Mouse (Mus musculus) lung, embryonic 15.5 days (tissue): Measurements from ENCODE around the gene Lemd2. TPM values are rescaled to one million over a fixed set of nuclear protein-coding genes. Genes with fewer than 3 reads are reported as not detected.
"Not testable (repeated sequence)": the region's sequence is repeated elsewhere in the genome, so short reads cannot be mapped to it uniquely, and the experiment has no call there.

Experiments
- ATAC-seq: fragments of 200-750 bp; cut with Nextera tagmentation; 2 replicates; pipeline ENCODE4 v1.8.0; 2017; ENCODE audit warnings: moderate number of reproducible peaks, borderline replicate concordance; ENCODE audit not compliant: low FRiP score, low TSS enrichment; ENCODE audit errors: extremely low read depth
- H3K27ac ChIP-seq: fragments of 300-500 bp; sonication (generic); 2 replicates; pipeline ENCODE4 v1.5.1; 2015; ENCODE audit warnings: moderate library complexity, mild to moderate bottlenecking, inconsistent platforms
- H3K27me3 ChIP-seq: fragments of 300-500 bp; sonication (generic); 2 replicates; pipeline ENCODE4 v1.6.1; 2015; ENCODE audit warnings: inconsistent platforms
- H3K36me3 ChIP-seq: fragments of 300-500 bp; sonication (generic); 2 replicates; pipeline ENCODE4 v1.6.1; 2015; ENCODE audit warnings: inconsistent platforms
- H3K4me1 ChIP-seq: fragments of 300-500 bp; sonication (generic); 2 replicates; pipeline ENCODE4 v1.6.1; 2015; ENCODE audit warnings: inconsistent platforms
- H3K4me2 ChIP-seq: fragments of 300-500 bp; sonication (generic); 2 replicates; pipeline ENCODE4 v1.6.1; 2015; ENCODE audit warnings: inconsistent platforms, mild to moderate bottlenecking, moderate library complexity
- H3K4me3 ChIP-seq: fragments of 300-500 bp; sonication (generic); 2 replicates; pipeline ENCODE4 v1.5.1; 2015; ENCODE audit warnings: mild to moderate bottlenecking, inconsistent platforms
- H3K9ac ChIP-seq: fragments of 300-500 bp; sonication (generic); 2 replicates; pipeline ENCODE4 v1.6.1; 2015; ENCODE audit warnings: inconsistent platforms
- H3K9me3 ChIP-seq: fragments of 300-500 bp; sonication (generic); 2 replicates; pipeline ENCODE4 v1.6.1; 2016; ENCODE audit warnings: inconsistent platforms
- WGBS: fragments of 180-500 bp; shearing (Covaris S2); methylation state at CpG from one replicate; pipeline ENCODE4 v1.1.7; 2015; 5-methylcytosine and 5-hydroxymethylcytosine counted together
- polyA plus RNA-seq: library from polyadenylated mRNA; unstranded; fragments of >200 nt; fragmentation: Nextera tagmentation; extraction: Ambion mirVana; gene quantifications from 2 replicates; pipeline ENCODE4 v1.2.1, GENCODE M21; 2015

The Lemd2 gene
- polyA plus RNA-seq, 1 experiment from 2014 or later, result 17.2 TPM

DNA sequence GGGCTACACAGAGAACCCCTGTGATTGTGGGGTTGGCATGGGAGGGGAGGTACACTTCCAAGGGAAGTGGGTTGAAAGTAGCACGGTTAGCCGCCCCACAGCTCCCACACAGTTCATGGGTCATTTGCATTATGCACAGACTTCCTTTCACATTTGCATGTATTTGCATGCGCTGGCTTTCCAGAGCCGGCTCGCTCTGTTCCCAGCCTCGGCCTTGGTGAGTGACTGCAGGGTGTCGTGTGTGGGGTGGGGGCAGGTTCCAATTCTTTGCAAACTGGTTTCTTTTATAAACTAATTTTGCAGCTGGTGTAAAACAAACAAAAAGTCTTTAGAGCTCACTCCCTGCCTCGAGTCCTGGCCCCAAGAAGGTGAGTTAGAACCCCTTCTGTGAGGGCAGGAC is 34.4 kb upstream of the Lemd2 start:
- WGBS, result 37% methylated on average over 8 of the region's 8 CpGs
- ATAC-seq, result no peak

DNA sequence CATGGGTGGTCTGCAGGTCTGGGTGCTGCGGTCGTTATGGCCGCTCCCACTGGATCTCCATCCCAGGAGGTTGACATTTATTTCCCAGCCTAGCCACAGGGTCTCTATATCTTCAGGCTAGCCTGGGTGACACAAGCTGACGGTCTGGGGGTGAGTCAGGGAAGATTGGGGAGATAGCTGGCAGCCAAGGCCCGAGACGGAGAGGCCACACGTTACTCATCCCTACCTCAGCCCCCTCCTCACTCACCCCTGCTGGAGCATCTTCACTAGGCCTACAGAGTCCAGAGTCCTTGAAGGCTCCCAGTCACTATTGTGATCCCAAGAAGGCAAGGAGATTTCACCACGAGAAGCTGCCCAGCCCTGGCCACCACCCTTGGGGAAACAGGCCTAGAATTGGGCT is 33.5 kb upstream of the Lemd2 start:
- no peaks in the 10 kb centered on the region for H3K36me3 ChIP-seq
- H3K27me3 ChIP-seq, result no peaks in the 10 kb centered on the region
- no peak overlapping the region for H3K4me3 ChIP-seq
- ATAC-seq, result no peak
- H3K9ac ChIP-seq, result no peak overlapping the region
- H3K4me1 ChIP-seq, result peaks cover 27% of the 10 kb centered on the region
- no peaks in the 10 kb centered on the region for H3K9me3 ChIP-seq
- WGBS, result 68% methylated on average over 8 of the region's 8 CpGs
- H3K4me2 ChIP-seq, result no peak overlapping the region
- H3K27ac ChIP-seq, result no peak overlapping the region

More for the DNA sequence above, 34.4 kb upstream of the Lemd2 start:
- H3K9me3 ChIP-seq, result no peaks in the 10 kb centered on the region
- no peaks in the 10 kb centered on the region for H3K27me3 ChIP-seq
- no peak overlapping the region for H3K4me2 ChIP-seq
- no peak overlapping the region for H3K9ac ChIP-seq
- no peaks in the 10 kb centered on the region for H3K36me3 ChIP-seq
- H3K4me1 ChIP-seq, result peaks cover 27% of the 10 kb centered on the region
- H3K4me3 ChIP-seq, result no peak overlapping the region
- no peak overlapping the region for H3K27ac ChIP-seq

DNA sequence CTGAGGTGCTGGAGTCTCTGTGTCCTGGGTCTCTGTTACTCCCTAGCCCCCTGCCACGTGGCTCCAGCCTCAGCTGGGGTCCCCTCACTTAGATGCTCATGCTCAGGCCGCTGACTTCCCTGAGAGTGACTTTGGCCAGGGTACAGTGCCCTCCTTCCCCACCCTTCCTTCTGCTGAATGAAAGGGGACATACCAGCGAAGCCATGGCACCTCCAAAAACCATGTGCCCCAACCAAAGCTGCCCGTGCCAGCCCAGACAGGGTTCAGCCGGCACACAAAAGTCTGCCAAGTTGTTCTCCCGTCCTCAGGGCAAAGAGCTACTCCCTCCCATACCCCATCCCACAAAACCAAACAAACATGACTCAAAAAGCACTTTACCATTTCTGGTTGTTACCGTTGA is 29.0 kb upstream of the Lemd2 start:
- no peak overlapping the region for H3K4me3 ChIP-seq
- 65% methylated on average over 7 of the region's 7 CpGs for WGBS
- H3K27me3 ChIP-seq, result no peaks in the 10 kb centered on the region; the same call in 1 of the 2 replicates
- no peak overlapping the region for H3K4me2 ChIP-seq
- no peak overlapping the region for H3K27ac ChIP-seq
- H3K4me1 ChIP-seq, result no peaks in the 10 kb centered on the region
- ATAC-seq, result no peak
- no peaks in the 10 kb centered on the region for H3K36me3 ChIP-seq
- no peak overlapping the region for H3K9ac ChIP-seq
- H3K9me3 ChIP-seq, result no peaks in the 10 kb centered on the region

DNA sequence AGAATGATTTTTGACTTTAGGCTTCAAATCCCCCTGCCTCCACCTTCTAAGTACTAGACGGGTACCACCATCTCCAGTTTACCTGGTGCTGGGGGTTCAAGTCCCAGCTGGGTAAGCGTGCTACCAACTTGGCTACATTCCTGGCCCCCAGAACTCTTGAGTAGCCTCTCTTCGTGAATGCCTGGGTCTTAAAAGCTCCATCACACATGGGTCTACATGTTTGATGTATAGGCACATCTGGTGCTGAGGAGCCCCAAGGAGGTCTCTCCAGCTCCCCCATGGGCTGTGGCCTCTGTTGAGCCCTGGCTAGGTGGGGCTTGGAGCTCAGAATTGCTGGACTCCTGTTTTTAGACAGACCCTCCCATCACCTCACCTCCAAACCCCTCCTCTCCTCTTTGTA is 27.9 kb upstream of the Lemd2 start:
- no peak for ATAC-seq
- no peaks in the 10 kb centered on the region; the same call in 1 of the 2 replicates for H3K27me3 ChIP-seq

DNA sequence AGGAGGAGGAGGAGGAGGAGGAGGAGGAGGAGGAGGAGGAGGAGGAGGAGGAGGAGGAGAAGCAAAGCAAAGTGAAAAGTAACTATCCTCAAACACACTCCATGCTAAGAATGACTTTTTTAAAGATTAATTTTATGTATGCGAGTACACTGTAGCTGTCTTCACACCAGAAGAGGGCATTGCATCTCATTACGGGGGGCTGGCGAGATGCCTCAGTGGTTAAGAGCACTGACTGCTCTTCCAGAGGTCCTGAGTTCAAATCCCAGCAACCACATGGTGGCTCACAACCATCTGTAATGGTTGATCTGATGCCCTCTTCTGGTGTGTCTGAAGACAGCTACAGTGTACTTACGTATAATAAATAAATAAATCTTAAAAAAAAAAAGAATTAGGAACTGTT is 27.3 kb upstream of the Lemd2 start:
- H3K27me3 ChIP-seq, H3K4me2 ChIP-seq, ATAC-seq, H3K36me3 ChIP-seq, H3K9me3 ChIP-seq, H3K27ac ChIP-seq, H3K4me3 ChIP-seq, H3K4me1 ChIP-seq, H3K9ac ChIP-seq: not testable (repeated sequence)
- WGBS, result 82% methylated on average over 4 of the region's 4 CpGs

More for the DNA sequence above, 27.9 kb upstream of the Lemd2 start:
- Histone ChIP-seq H3K4me3 (no peak overlapping the region), H3K4me2 (no peak overlapping the region), H3K27ac (no peak overlapping the region), H3K36me3 (no peaks in the 10 kb centered on the region), H3K4me1 (no peaks in the 10 kb centered on the region), H3K9ac (no peak overlapping the region), H3K9me3 (no peaks in the 10 kb centered on the region)
- WGBS, result 71% methylated on average over 3 of the region's 3 CpGs

DNA sequence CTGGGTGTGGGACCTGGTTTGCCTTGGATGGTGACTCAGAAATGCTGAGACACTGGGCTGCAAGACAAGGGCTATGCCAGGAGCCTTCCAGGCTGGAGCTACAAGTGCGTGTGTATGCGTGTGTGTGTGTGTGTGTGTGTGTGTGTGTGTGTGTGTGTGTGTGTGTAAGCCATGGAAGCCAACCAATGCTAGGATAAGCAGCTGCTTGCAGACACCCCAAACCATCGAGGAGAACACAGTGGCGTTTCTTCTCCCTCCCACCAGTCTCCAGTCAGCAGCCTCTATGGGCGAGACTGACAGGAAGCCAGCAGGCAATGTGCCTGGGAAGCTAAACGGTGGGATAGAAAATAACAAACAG is 26.9 kb upstream of the Lemd2 start:
- no peaks in the 10 kb centered on the region; the same call in 1 of the 2 replicates for H3K27me3 ChIP-seq
- no peaks in the 10 kb centered on the region for H3K36me3 ChIP-seq
- H3K4me2 ChIP-seq, result no peak overlapping the region
- H3K4me3 ChIP-seq, result no peak overlapping the region
- H3K4me1 ChIP-seq, result no peaks in the 10 kb centered on the region
- H3K9me3 ChIP-seq, result no peaks in the 10 kb centered on the region
- no peak overlapping the region for H3K27ac ChIP-seq
- 62% methylated on average over 6 of the region's 6 CpGs for WGBS
- no peak overlapping the region for H3K9ac ChIP-seq
- ATAC-seq, result no peak

DNA sequence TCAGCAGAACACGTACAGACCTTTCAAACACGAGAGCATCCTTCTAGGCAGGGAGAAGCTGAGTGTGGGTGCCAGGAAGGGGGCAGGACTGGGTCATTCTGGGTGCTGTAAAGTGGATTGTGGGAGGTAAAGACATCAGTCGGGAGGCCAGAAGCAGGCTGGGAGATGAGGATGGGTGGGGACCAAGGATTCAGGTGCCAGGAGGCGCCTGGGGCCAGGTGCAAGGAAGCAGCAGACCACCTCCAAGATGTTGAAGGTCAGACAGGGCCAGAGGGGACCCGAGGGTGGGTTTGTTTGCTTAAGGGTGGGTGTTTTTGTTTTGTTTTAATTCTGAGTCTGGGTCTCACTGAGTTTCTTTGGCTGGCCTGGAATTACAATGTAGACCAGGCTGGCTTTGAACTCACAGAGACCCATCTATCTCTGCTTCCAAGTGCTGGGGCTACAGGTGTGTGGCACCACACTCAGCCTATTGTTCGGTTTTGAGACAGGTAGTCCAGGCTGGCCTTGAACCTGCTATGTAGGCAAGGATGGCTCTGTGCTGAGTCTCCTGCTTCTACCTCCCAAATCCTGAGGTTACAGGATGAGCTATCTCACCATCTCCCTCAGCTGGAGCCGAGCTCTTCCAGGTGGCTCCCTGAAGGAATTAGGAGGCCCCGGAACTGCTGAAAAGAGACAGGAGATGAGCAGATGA is 26.3 kb upstream of the Lemd2 start:
- no peaks in the 10 kb centered on the region for H3K4me1 ChIP-seq
- no peak overlapping the region for H3K27ac ChIP-seq
- H3K27me3 ChIP-seq, result no peaks in the 10 kb centered on the region; the same call in 1 of the 2 replicates
- H3K4me3 ChIP-seq, result no peak overlapping the region
- H3K9ac ChIP-seq, result no peak overlapping the region
- H3K9me3 ChIP-seq, result no peaks in the 10 kb centered on the region
- H3K4me2 ChIP-seq, result no peak overlapping the region
- no peaks in the 10 kb centered on the region for H3K36me3 ChIP-seq
- ATAC-seq, result no peak
- WGBS, result 49% methylated on average over 8 of the region's 8 CpGs

DNA sequence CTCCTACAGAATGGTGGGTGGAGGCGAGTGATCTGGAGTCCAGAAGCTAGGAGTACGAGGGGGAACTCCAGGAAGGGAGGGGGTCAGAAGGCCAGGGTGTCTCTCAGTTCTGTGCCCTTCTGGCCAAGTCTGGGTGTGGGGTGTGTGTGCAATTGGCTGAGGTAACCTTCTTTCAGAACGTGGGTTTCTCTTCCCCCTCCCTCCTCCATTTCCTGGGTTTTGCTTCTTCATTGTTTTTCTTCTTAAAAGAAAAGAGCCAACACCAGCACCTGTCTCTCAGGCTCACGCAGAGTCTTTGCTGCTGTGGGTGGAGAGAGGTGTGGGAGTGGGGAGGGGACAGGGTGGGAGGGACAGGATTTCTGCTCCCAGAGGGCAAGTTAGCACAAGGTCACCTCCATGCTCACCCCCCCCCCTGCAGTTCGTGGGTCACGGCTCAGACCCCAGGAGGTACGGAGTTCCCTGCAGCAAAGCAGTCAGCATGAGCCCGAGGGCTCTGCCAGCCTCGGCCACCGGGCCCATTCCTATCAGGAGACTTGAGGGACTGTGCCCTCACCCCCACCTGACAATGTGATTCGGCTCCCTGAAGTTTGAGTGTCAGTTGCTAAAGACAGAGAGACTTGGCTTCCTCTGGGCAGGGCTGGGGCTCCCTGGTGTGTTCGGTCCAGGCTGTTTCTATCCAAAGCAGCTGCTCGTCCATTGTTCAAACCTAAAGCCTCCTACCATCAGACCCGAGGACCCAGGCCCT is 25.6 kb upstream of the Lemd2 start:
- no peak for ATAC-seq

DNA sequence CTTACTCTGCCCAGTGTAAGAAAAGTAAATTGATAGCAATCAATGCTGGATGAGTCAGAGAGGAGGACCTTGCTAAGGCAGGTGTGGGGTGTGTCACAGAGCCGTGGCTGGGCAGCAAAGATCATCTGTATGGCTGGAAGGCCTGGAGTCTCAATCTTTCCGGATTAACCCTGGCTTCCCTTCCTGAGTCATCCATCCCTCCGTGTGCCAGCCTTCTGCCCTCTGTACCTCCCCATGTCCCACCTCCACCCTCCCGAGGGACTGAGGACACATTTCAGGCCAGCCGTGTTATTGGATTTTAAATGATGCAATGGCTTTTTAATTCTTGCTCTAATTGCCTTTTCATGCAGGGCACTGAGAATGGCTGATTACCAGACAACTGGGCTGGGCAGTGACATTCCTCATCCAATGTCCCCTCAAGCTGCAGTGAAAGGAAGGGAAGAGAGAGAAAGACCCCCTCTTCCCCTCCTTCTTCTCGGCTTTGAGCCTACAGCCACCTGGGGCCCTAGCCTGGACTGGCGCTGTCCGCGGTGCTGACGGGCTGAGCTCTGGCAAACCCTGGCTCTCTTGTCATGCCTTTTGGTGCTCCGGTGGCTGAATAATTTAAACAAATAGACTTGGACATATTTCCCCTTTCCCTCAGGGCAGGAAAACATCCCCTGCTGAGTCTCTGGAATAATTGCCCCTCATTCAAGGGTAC is 24.1 kb upstream of the Lemd2 start:
- H3K27me3 ChIP-seq, result no peaks in the 10 kb centered on the region; the same call in 1 of the 2 replicates
- no peaks in the 10 kb centered on the region for H3K9me3 ChIP-seq
- H3K4me1 ChIP-seq, result no peaks in the 10 kb centered on the region
- H3K4me3 ChIP-seq, result no peak overlapping the region
- WGBS, result 21% methylated on average over 11 of the region's 11 CpGs
- H3K4me2 ChIP-seq, result no peak overlapping the region
- H3K36me3 ChIP-seq, result no peaks in the 10 kb centered on the region
- no peak overlapping the region for H3K27ac ChIP-seq
- ATAC-seq, result no peak
- no peak overlapping the region for H3K9ac ChIP-seq

More for the DNA sequence above, 25.6 kb upstream of the Lemd2 start:
- WGBS, result 21% methylated on average over 14 of the region's 14 CpGs
- H3K9ac ChIP-seq, result no peak overlapping the region
- no peaks in the 10 kb centered on the region for H3K9me3 ChIP-seq
- H3K4me2 ChIP-seq, result no peak overlapping the region
- H3K27ac ChIP-seq, result no peak overlapping the region
- H3K4me1 ChIP-seq, result no peaks in the 10 kb centered on the region
- H3K27me3 ChIP-seq, result no peaks in the 10 kb centered on the region; the same call in 1 of the 2 replicates
- H3K36me3 ChIP-seq, result no peaks in the 10 kb centered on the region
- H3K4me3 ChIP-seq, result no peak overlapping the region

DNA sequence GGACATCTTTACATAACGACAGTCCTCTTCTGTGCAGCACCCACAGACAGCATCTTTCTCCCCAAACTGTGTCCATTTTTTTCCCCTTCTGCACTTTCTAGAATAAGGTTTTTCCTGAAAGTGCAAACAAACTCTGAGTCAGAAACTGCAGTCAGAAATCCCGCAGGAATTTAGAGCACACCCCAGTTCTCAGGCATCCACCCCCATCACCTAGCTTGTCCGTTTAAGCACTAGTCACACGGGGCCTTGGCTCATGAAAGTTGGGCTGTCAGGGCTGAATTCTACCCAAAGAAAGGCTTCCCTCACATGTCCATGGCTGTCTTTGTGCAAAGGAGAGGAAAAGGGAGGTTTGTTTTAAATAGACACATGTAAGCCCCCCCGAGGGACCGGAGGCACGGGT is 23.0 kb upstream of the Lemd2 start:
- Histone ChIP-seq H3K4me1 (no peaks in the 10 kb centered on the region), H3K9ac (no peak overlapping the region), H3K4me3 (no peak overlapping the region), H3K27me3 (no peaks in the 10 kb centered on the region; the same call in 1 of the 2 replicates), H3K27ac (no peak overlapping the region), H3K9me3 (no peaks in the 10 kb centered on the region), H3K4me2 (no peak overlapping the region), H3K36me3 (no peaks in the 10 kb centered on the region)
- WGBS, result 60% methylated on average over 7 of the region's 7 CpGs
- no peak for ATAC-seq

DNA sequence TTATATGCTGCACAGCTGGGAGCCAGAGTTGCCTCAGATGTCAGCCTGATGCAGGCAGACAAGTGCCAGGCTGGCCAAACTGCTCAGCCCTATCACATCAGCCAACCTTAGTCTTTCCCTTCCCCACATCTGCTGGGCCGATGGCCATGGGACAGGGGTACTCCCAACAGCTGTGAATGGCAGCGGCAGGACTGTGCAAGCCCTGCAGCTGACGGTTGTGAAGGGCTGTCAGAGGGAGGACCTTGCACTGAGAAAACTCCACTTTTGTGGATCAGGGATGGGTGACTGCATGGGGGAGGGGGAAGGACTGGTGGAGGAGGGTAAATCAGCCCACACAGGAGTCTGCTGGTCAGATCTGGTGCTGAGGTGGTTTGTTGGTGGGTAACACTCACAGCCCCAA is 22.4 kb upstream of the Lemd2 start:
- Histone ChIP-seq H3K4me3 (no peak overlapping the region), H3K9me3 (no peaks in the 10 kb centered on the region), H3K4me1 (no peaks in the 10 kb centered on the region), H3K27me3 (no peaks in the 10 kb centered on the region; the same call in 1 of the 2 replicates), H3K4me2 (no peak overlapping the region), H3K27ac (no peak overlapping the region), H3K9ac (no peak overlapping the region), H3K36me3 (no peaks in the 10 kb centered on the region)
- 47% methylated on average over 3 of the region's 3 CpGs for WGBS
- no peak for ATAC-seq

DNA sequence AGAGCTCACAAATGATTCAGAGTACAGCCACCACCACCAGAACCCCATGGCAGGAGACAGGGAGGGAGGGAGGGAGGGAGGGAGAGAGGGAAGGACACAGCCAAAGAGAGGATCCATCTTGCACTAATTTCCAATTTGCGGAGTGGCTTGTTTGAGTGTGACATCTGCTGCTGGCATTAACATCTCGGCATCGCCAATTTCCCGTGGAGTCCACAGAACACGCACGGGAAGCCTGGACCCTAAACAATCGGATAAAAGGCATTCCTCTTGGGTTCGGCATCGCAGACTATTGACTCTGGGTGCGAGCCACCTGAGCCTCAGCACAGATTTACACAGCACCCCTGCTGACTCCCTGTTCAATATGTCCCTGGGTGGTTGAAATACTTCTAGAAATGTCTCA is 21.5 kb upstream of the Lemd2 start:
- Histone ChIP-seq H3K9ac (no peak overlapping the region), H3K27ac (no peak overlapping the region), H3K27me3 (no peaks in the 10 kb centered on the region; the same call in 1 of the 2 replicates), H3K4me3 (no peak overlapping the region), H3K36me3 (no peaks in the 10 kb centered on the region), H3K9me3 (no peaks in the 10 kb centered on the region), H3K4me2 (no peak overlapping the region), H3K4me1 (no peaks in the 10 kb centered on the region)
- ATAC-seq, result no peak
- WGBS, result 66% methylated on average over 10 of the region's 10 CpGs
